Mouse (Mus musculus): ENCODE results near the gene F11r. TPM values are rescaled to one million over a fixed set of nuclear protein-coding genes. Genes with fewer than 3 reads are reported as not detected.

Gene F11r
- total and polyA plus RNA-seq, 3 experiments: 0.31 to 1.8 TPM; not detected in 1

DNA sequence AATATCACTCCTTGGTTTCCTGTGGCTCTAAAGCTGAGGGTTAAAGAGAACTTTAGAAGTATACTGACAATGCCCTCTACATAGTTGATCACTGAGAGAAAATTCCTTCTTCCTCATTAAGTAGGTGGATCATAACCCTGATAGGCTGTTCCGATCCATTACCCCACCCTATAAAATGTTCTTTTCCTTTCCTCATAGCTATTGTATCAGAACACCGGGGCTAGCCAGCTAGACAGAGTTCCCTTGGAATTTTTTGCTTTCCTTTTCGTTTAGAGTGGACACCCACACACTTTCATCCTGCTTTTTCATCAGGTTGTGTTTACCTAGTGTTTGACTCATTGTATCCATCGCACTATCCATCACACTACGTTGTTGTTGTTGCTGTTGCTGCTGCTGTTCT, 12.7 kb upstream of the F11r start:
- Histone ChIP-seq H3K27me3 (ENCODE audit: control insufficient read depth in 1 of 2, insufficient read depth in 2 of 2, low read length in 2 of 2) (no peaks in the 10 kb centered on the region; a peak in 1 of 4 replicates), H3K36me3 (ENCODE audit: control insufficient read depth in 1 of 2, insufficient read depth in 2 of 2, low read length in 2 of 2) (peaks cover 0 to 18% of the 10 kb centered on the region in 2 experiments; a peak in 2 of 4 replicates), H3K27ac (ENCODE audit: control insufficient read depth, low read depth, low read length) (no peak overlapping the region), H3K79me2 (ENCODE audit: control insufficient read depth, insufficient read depth, low read length, poor library complexity) (no peaks in the 10 kb centered on the region), H3K4me3 (ENCODE audit: control insufficient read depth in 1 of 2, insufficient read depth in 1 of 2, low read depth in 2 of 2, low read length in 2 of 2) (no peak overlapping the region), H3K4me1 (ENCODE audit: control insufficient read depth in 1 of 2, insufficient read depth in 2 of 2, low read length in 2 of 2) (peaks cover 0 to 14% of the 10 kb centered on the region in 2 experiments; a peak in 2 of 4 replicates), H3K9ac (ENCODE audit: control insufficient read depth, low read depth, low read length, poor library complexity, severe bottlenecking) (no peak overlapping the region), H3K9me3 (replicated peaks; ENCODE audit: insufficient read depth, low read length) (no peaks in the 10 kb centered on the region)
- DNase-seq (ENCODE audit: low read depth, low spot score): no peak
- TF ChIP-seq CHD2 (IDR thresholded peaks at IDR 0.05; ENCODE audit: low read length): no peak
- TF ChIP-seq POLR2AphosphoS5 (IDR thresholded peaks at IDR 0.05; ENCODE audit: borderline replicate concordance, low read depth, low read length): no peak
- TF ChIP-seq GATA1 (IDR thresholded peaks at IDR 0.05; ENCODE audit: low read depth, low read length): no peak
- no peak for TF ChIP-seq RAD21 (IDR thresholded peaks at IDR 0.05; ENCODE audit: low read depth, low read length)
- no peak for TF ChIP-seq ETS1 (IDR thresholded peaks at IDR 0.05; ENCODE audit: low read depth, low read length)
- no peak for TF ChIP-seq CHD1 (IDR thresholded peaks at IDR 0.05; ENCODE audit: low read depth, low read length)
- no peak for TF ChIP-seq HCFC1 (IDR thresholded peaks at IDR 0.05; ENCODE audit: low read depth, low read length)
- no peak for TF ChIP-seq CTCF (IDR thresholded peaks at IDR 0.05 in 2 of 3, conservative IDR thresholded peaks at IDR 0.05 in 1 of 3; ENCODE audit: control insufficient read depth in 1 of 3, insufficient read depth in 1 of 3, low read depth in 2 of 3, low read length in 3 of 3, poor library complexity in 1 of 3, severe bottlenecking in 1 of 3)
- no peak for TF ChIP-seq MYC (IDR thresholded peaks at IDR 0.05; ENCODE audit: low read depth, low read length)
- TF ChIP-seq POLR2A (IDR thresholded peaks at IDR 0.05; ENCODE audit: control insufficient read depth in 1 of 2, insufficient read depth in 1 of 2, low read depth in 1 of 2, low read length in 2 of 2, poor library complexity in 1 of 2): no peak
- TF ChIP-seq ZKSCAN1 (IDR thresholded peaks at IDR 0.05; ENCODE audit: low read depth, low read length): no peak

DNA sequence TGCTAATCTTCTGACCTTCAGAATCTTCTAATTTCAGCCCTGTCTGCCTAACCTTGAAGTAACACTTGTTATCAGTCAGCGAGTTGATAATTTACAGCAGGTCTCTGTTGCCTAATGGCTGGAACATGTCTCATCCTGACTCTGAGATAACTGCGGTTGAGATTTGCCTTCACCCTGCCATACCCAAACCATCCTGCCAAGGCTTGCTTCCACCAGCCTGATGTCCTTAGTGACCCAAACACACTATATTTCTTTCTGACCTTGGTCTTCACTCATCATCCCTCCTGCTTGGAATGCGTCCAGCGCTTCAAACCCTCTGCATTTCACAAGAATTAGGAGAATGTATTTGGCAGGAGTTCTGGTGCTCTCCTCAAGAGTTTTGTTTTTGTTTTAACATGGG, 12.2 kb upstream of the F11r start:
- no peaks in the 10 kb centered on the region for H3K79me2 ChIP-seq (ENCODE audit: control insufficient read depth, insufficient read depth, low read length, poor library complexity)
- H3K36me3 ChIP-seq (ENCODE audit: control insufficient read depth in 1 of 2, insufficient read depth in 2 of 2, low read length in 2 of 2): peaks cover 0 to 18% of the 10 kb centered on the region in 2 experiments; a peak in 2 of 4 replicates
- no peaks in the 10 kb centered on the region; a peak in 1 of 4 replicates for H3K27me3 ChIP-seq (ENCODE audit: control insufficient read depth in 1 of 2, insufficient read depth in 2 of 2, low read length in 2 of 2)
- H3K4me1 ChIP-seq (ENCODE audit: control insufficient read depth in 1 of 2, insufficient read depth in 2 of 2, low read length in 2 of 2): peaks cover 0 to 14% of the 10 kb centered on the region in 2 experiments; a peak in 2 of 4 replicates
- no peak overlapping the region for H3K27ac ChIP-seq (ENCODE audit: control insufficient read depth, low read depth, low read length)
- H3K9ac ChIP-seq (ENCODE audit: control insufficient read depth, low read depth, low read length, poor library complexity, severe bottlenecking): no peak overlapping the region
- DNase-seq (ENCODE audit: low read depth, low spot score): no peak
- H3K4me3 ChIP-seq (ENCODE audit: control insufficient read depth in 1 of 2, insufficient read depth in 1 of 2, low read depth in 2 of 2, low read length in 2 of 2): no peak overlapping the region
- H3K9me3 ChIP-seq (replicated peaks; ENCODE audit: insufficient read depth, low read length): no peaks in the 10 kb centered on the region
- TF ChIP-seq GATA1 (IDR thresholded peaks at IDR 0.05; ENCODE audit: low read depth, low read length) (peak; percentile 47), RCOR1 (IDR thresholded peaks at IDR 0.05; ENCODE audit: low read depth, low read length) (peak; percentile 50; the same call in 1 of the 2 replicates), ELF1 (IDR thresholded peaks at IDR 0.05; ENCODE audit: low read depth, low read length) (no peak)

DNA sequence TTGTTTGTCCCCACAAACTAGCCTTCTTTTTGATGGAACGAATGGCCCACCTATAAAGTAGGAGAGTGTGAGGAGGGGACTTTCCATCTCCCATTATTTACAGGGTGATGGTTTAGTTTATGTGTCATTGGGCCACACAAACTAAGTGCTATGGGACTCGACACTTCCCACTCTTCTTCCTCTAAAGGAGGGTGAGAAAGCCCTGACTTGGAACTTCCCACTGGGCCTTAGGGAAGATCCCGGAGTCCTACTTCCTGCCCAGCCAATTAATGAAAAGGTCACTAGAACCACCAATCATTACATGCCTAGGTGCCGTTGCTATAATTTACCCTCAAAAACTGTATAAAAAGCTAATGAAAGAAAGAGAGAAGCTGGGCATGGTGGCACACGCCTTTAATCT, 5.2 kb upstream of the F11r start:
- H3K79me2 ChIP-seq (ENCODE audit: control insufficient read depth, insufficient read depth, low read length, poor library complexity): no peaks in the 10 kb centered on the region
- no peak for TF ChIP-seq MAFK (IDR thresholded peaks at IDR 0.05; ENCODE audit: borderline replicate concordance, low read depth, low read length)
- TF ChIP-seq HCFC1 (IDR thresholded peaks at IDR 0.05; ENCODE audit: low read depth, low read length): no peak
- TF ChIP-seq GATA1 (IDR thresholded peaks at IDR 0.05; ENCODE audit: low read depth, low read length): no peak
- no peak for TF ChIP-seq ETS1 (IDR thresholded peaks at IDR 0.05; ENCODE audit: low read depth, low read length)
- no peak for TF ChIP-seq SIN3A (IDR thresholded peaks at IDR 0.05; ENCODE audit: low read length)
- no peak for TF ChIP-seq MAZ (IDR thresholded peaks at IDR 0.05; ENCODE audit: low read depth, low read length)
- no peak for TF ChIP-seq JUND (IDR thresholded peaks at IDR 0.05; ENCODE audit: low read depth, low read length)
- TF ChIP-seq POLR2A (IDR thresholded peaks at IDR 0.05; ENCODE audit: control insufficient read depth in 1 of 2, insufficient read depth in 1 of 2, low read depth in 1 of 2, low read length in 2 of 2, poor library complexity in 1 of 2): no peak
- no peak for TF ChIP-seq EP300 (IDR thresholded peaks at IDR 0.05; ENCODE audit: low read depth in 1 of 2, low read length in 2 of 2)
- no peak for TF ChIP-seq ZMIZ1 (IDR thresholded peaks at IDR 0.05; ENCODE audit: low read depth, low read length)
- TF ChIP-seq CTCF (IDR thresholded peaks at IDR 0.05 in 2 of 3, conservative IDR thresholded peaks at IDR 0.05 in 1 of 3; ENCODE audit: control insufficient read depth in 1 of 3, insufficient read depth in 1 of 3, low read depth in 2 of 3, low read length in 3 of 3, poor library complexity in 1 of 3, severe bottlenecking in 1 of 3): no peak
- no peak for TF ChIP-seq CHD1 (IDR thresholded peaks at IDR 0.05; ENCODE audit: low read depth, low read length)
- no peak for TF ChIP-seq BHLHE40 (IDR thresholded peaks at IDR 0.05; ENCODE audit: borderline replicate concordance, low read depth, low read length)
- no peak for TF ChIP-seq CHD2 (IDR thresholded peaks at IDR 0.05; ENCODE audit: low read length)
- no peak for TF ChIP-seq USF2 (IDR thresholded peaks at IDR 0.05; ENCODE audit: borderline replicate concordance in 1 of 2, insufficient read depth in 1 of 2, low read depth in 1 of 2, low read length in 2 of 2)
- H3K27ac ChIP-seq (ENCODE audit: control insufficient read depth, low read depth, low read length): no peak overlapping the region
- H3K9ac ChIP-seq (ENCODE audit: control insufficient read depth, low read depth, low read length, poor library complexity, severe bottlenecking): no peak overlapping the region
- H3K4me1 ChIP-seq (ENCODE audit: control insufficient read depth in 1 of 2, insufficient read depth in 2 of 2, low read length in 2 of 2): 0 out of 4 replicates have a peak, but pooled peaks cover 0 to 2% of the 10 kb centered on the region in 2 experiments
- H3K36me3 ChIP-seq (ENCODE audit: control insufficient read depth in 1 of 2, insufficient read depth in 2 of 2, low read length in 2 of 2): no peaks in the 10 kb centered on the region
- no peak overlapping the region for H3K4me3 ChIP-seq (ENCODE audit: control insufficient read depth in 1 of 2, insufficient read depth in 1 of 2, low read depth in 2 of 2, low read length in 2 of 2)
- DNase-seq (ENCODE audit: low read depth, low spot score): no peak
- peaks cover 3 to 4% of the 10 kb centered on the region in 2 experiments; a peak in 3 of 4 replicates for H3K27me3 ChIP-seq (ENCODE audit: control insufficient read depth in 1 of 2, insufficient read depth in 2 of 2, low read length in 2 of 2)
- no peaks in the 10 kb centered on the region for H3K9me3 ChIP-seq (replicated peaks; ENCODE audit: insufficient read depth, low read length)

Data from MEL (cell line).